Mouse (Mus musculus) thymus, adult 2 months (tissue): ENCODE results near the gene Gm11563.

Experiments
- CTCF ChIP-seq: fragments of 200-500 bp; IDR thresholded peaks from 2 replicates; pipeline ENCODE4 v1.5.1; 2012; ENCODE audit warnings: mild to moderate bottlenecking, control low read depth, low read length, moderate library complexity, borderline replicate concordance; ENCODE audit not compliant: control insufficient read depth, poor library complexity, insufficient read depth; ENCODE audit errors: extremely low read depth
- POLR2A ChIP-seq: fragments of 200-500 bp; IDR thresholded peaks from 2 replicates; pipeline ENCODE4 v1.6.1; 2012; ENCODE audit warnings: mild to moderate bottlenecking, low read length, control low read depth, moderate library complexity; ENCODE audit not compliant: control insufficient read depth, poor library complexity, insufficient read depth; ENCODE audit errors: extremely low read depth

GRCm38 (mm10) chr11:99630890-99631289, 27.9 kb downstream of the Gm11563 start:
- TF ChIP-seq POLR2A (no peak), CTCF (no peak)
